15 mouse cellular contexts compared by ENCODE assay signal in genomic region chr2:102192943-102193820, GRCm38 (mm10). TPM values are rescaled to one million over a fixed set of nuclear protein-coding genes. Genes with fewer than 3 reads are reported as not detected.
DNase-seq lines count a peak whose midpoint lies in the region; ATAC-seq lines count a peak whose summit lies in the region.
"Had no signal": no experiment of that assay in that cellular context is flagged by ENCODE, and none has a peak within 500 bp of the region (broad histone marks: within the 10 kb centered on the region; RNA-seq: fewer than 3 reads in every experiment).

No protein-coding gene starts in this region.

- ATAC-seq in forebrain, embryonic 16.5 days: no peak

- WGBS in forebrain, embryonic 16.5 days: 94% methylated on average over 16 of the region's 16 CpGs

- H3K27ac ChIP-seq in forebrain, embryonic 16.5 days (ENCODE audit: low read length): no peak overlapping the region
- H3K27ac ChIP-seq: limb, embryonic 12.5 days; midbrain, embryonic 12.5 days; neural tube, embryonic 13.5 days had no signal

- H3K36me3 ChIP-seq in forebrain, embryonic 16.5 days (ENCODE audit: control insufficient read depth, insufficient read depth): no peaks in the 10 kb centered on the region
- H3K36me3 ChIP-seq: limb, embryonic 12.5 days; midbrain, embryonic 12.5 days; neural tube, embryonic 13.5 days had no signal

- H3K9ac ChIP-seq in forebrain, embryonic 16.5 days (replicated peaks; ENCODE audit: low read depth, low read length): no peak overlapping the region
- H3K9ac ChIP-seq: limb, embryonic 12.5 days; midbrain, embryonic 12.5 days; neural tube, embryonic 13.5 days had no signal

- H3K4me2 ChIP-seq in forebrain, embryonic 16.5 days (ENCODE audit: low read length): no peak overlapping the region
- H3K4me2 ChIP-seq: limb, embryonic 12.5 days; midbrain, embryonic 12.5 days; neural tube, embryonic 13.5 days had no signal

- no peaks in the 10 kb centered on the region for H3K27me3 ChIP-seq in forebrain, embryonic 16.5 days (replicated peaks; ENCODE audit: control insufficient read depth, insufficient read depth, low read length)
- H3K27me3 ChIP-seq: limb, embryonic 12.5 days; midbrain, embryonic 12.5 days; neural tube, embryonic 13.5 days had no signal

- intact Hi-C loops in left cerebral cortex, postnatal 10 days (cut with DNase I): no loop called here

- H3K4me1 ChIP-seq in forebrain, embryonic 16.5 days (replicated peaks; ENCODE audit: control insufficient read depth, insufficient read depth, low read length): no peaks in the 10 kb centered on the region; the same call in 1 of the 2 replicates
- H3K4me1 ChIP-seq: midbrain, embryonic 12.5 days had no signal

- peak; percentile 48 for DNase-seq in ovary, adult 18-20 months (ENCODE audit: low spot score)
- DNase-seq in ovary, postnatal 14 days (ENCODE audit: low spot score): no peak
- peak; percentile 50 for DNase-seq in cerebellum, adult 18-20 months
- peak; percentile 35 to 70 for DNase-seq in gastrocnemius, adult 8-10 months (ENCODE audit: low spot score in 2 of 2)
- DNase-seq in left cerebral cortex, postnatal 10 days (ENCODE audit: extremely low spot score in 1 of 2, low spot score in 2 of 2): no peak
- no peak for DNase-seq in left cerebral cortex, adult 18-20 months (ENCODE audit: low spot score in 2 of 2)
- DNase-seq: heart, postnatal 36 days; kidney, adult 18-20 months; layer of hippocampus, adult 9-11 months; lung, postnatal 10 days had no signal

- H3K4me3 ChIP-seq in forebrain, embryonic 16.5 days (replicated peaks; ENCODE audit: low read length): no peak overlapping the region
- H3K4me3 ChIP-seq: erythroblast, embryonic 14.5 days; limb, embryonic 12.5 days; midbrain, embryonic 12.5 days; neural tube, embryonic 13.5 days had no signal

- no peaks in the 10 kb centered on the region for H3K9me3 ChIP-seq in forebrain, embryonic 16.5 days (ENCODE audit: control insufficient read depth, low read length)
- H3K9me3 ChIP-seq: limb, embryonic 12.5 days; midbrain, embryonic 12.5 days; neural tube, embryonic 13.5 days had no signal

RNA-seq across cellular contexts. Expression of gene Ldlrad3, which starts 7.0 kb away (rescaled TPM):
- total RNA-seq in gastrocnemius, adult 8-10 months (2022): 1 to 10 TPM; 3.4 to 4.9 (median 3.8) TPM
- total RNA-seq in left cerebral cortex, postnatal 10 days (2021): 10 to 100 TPM; 12.5 to 13.1 TPM
- polyA plus RNA-seq in forebrain, embryonic 16.5 days (2015; fragmentation: Nextera tagmentation; extraction: Ambion mirVana): 29.0 and 30.6 TPM in 2 replicates
- total RNA-seq in left cerebral cortex, adult 18-20 months (2021): 1 to 10 TPM; 7.8 to 8.8 TPM
- polyA plus RNA-seq: erythroblast, embryonic 14.5 days had no signal

Comparison
In these comparisons a context has a peak if more than half of its experiments do, and no peak if none do; other contexts are left out.
1. DNase-seq: peak in ovary, adult 18-20 months (single experiment), cerebellum, adult 18-20 months (2 of 2) and gastrocnemius, adult 8-10 months (2 of 2); none in ovary, postnatal 14 days (single experiment), left cerebral cortex, postnatal 10 days (0 of 2) and left cerebral cortex, adult 18-20 months (0 of 2).